Mouse (Mus musculus) olfactory bulb, adult 2 months (tissue): ENCODE measurements at regions not wholly inside any gene's neighbourhood (a gene's known extent, or its start where the extent isn't known, plus 50 kb on each side); places are given as distances from the start of the nearest gene placed in this dataset.

Experiments
- H3K27ac ChIP-seq: fragments of 200-500 bp; 2 replicates; pipeline ENCODE4 v1.5.1; 2012; ENCODE audit warnings: low read depth, low read length; ENCODE audit not compliant: insufficient read depth
- H3K4me1 ChIP-seq: fragments of 200-500 bp; 2 replicates; pipeline ENCODE4 v1.6.1; 2012; ENCODE audit warnings: low read length; ENCODE audit not compliant: control insufficient read depth, insufficient read depth
- H3K4me3 ChIP-seq: fragments of 200-500 bp; 2 replicates; pipeline ENCODE4 v1.5.1; 2012; ENCODE audit warnings: mild to moderate bottlenecking, low read depth, low read length, moderate library complexity; ENCODE audit not compliant: insufficient read depth
- CTCF ChIP-seq: fragments of 200-500 bp; IDR thresholded peaks from 2 replicates; pipeline ENCODE4 v1.5.1; 2012; ENCODE audit warnings: low read depth, mild to moderate bottlenecking, low read length, moderate library complexity; ENCODE audit not compliant: insufficient read depth
- POLR2A ChIP-seq: fragments of 200-500 bp; IDR thresholded peaks from 2 replicates; pipeline ENCODE4 v1.6.1; 2012; ENCODE audit warnings: mild to moderate bottlenecking, low read depth, low read length, moderate library complexity; ENCODE audit not compliant: insufficient read depth
- WGBS: fragments of 180-500 bp; shearing (Covaris S2); methylation state at CpG from one replicate; pipeline ENCODE4 v1.1.7; 2018; 5-methylcytosine and 5-hydroxymethylcytosine counted together

DNA sequence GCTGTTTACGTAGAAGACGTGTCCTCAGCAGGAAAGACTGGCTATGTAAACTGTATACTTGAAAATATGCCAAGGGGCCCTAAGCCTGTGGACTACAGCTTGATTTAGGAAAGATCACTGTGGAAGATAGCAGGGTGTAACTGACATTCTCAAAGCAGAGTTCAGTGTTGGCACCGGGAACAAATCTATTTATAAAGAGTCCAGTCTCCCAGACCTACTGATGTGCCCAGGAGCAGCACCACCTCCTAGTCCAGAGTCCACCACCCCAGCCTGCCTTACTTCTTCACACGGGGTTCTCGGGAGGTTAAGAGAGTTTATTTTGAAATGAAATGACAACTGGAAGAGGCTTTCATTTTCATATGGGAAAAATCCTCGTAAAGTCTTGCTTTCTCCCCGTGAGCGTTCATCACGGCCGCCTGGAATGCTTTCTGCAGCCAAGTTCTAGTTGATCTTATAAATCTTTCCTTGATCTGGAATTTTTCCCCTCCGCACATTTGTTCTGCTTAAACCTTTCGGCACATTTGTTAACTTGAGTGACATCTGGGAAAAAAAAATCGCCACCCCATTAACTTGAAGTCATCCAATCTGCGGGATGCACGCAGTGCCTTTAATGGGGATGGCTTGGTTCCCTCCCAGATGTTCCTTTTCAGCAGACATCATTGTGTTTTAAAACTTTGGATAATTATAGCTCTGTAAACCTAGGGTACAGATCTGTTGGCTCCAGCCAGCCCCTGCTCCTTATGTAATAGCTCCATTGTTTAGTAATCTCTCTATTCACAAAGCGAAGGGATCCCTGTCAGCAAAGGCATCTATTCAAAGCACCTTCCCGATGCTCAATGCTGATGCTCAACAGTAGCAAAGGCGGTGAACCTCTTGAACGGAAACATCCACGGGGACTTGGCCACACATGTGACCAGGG is 271.3 kb downstream of the Cd83 start:
- H3K4me3 ChIP-seq = 0 out of 2 replicates have a peak overlapping the region, but pooled peaks have one; percentile 5
- WGBS = 12% methylated on average over 20 of the region's 20 CpGs
- H3K4me1 ChIP-seq = peaks cover 10% of the 10 kb centered on the region
- TF ChIP-seq CTCF (no peak), POLR2A (no peak)
- H3K27ac ChIP-seq = peak overlapping the region; percentile 52

GRCm38 (mm10) chr13:44056716-44057115 is 272.1 kb downstream of the Cd83 start:
- Histone ChIP-seq H3K27ac (peak overlapping the region; percentile 48), H3K4me3 (no peak overlapping the region), H3K4me1 (peaks cover 10% of the 10 kb centered on the region)
- WGBS = 46% methylated on average over 9 of the region's 9 CpGs
- TF ChIP-seq CTCF = no peak
- no peak for TF ChIP-seq POLR2A

GRCm38 (mm10) chr13:44057542-44057941 is 273.0 kb downstream of the Cd83 start:
- WGBS = 95% methylated on average over 5 of the region's 5 CpGs
- TF ChIP-seq CTCF (no peak), POLR2A (no peak)
- Histone ChIP-seq H3K4me1 (peaks cover 17% of the 10 kb centered on the region), H3K27ac (no peak overlapping the region), H3K4me3 (no peak overlapping the region)

- H3K4me3 ChIP-seq = no peak overlapping the region
- WGBS = 80% methylated on average over 2 of the region's 2 CpGs
Observed at GRCm38 (mm10) chr13:44058277-44058676, 273.7 kb downstream of the Cd83 start.

GRCm38 (mm10) chr13:44059436-44059835 is 274.9 kb downstream of the Cd83 start:
- TF ChIP-seq POLR2A (no peak), CTCF (no peak)
- WGBS = 61% methylated on average over 8 of the region's 8 CpGs
- Histone ChIP-seq H3K4me3 (no peak overlapping the region), H3K4me1 (peaks cover 17% of the 10 kb centered on the region), H3K27ac (no peak overlapping the region)

More at GRCm38 (mm10) chr13:44058277-44058676, 273.7 kb downstream of the Cd83 start:
- Histone ChIP-seq H3K4me1 (peaks cover 17% of the 10 kb centered on the region), H3K27ac (no peak overlapping the region)
- no peak for TF ChIP-seq POLR2A
- TF ChIP-seq CTCF = no peak

GRCm38 (mm10) chr13:44061286-44061685 is 276.7 kb downstream of the Cd83 start:
- 90% methylated on average over 4 of the region's 4 CpGs for WGBS
- Histone ChIP-seq H3K4me3 (no peak overlapping the region), H3K27ac (no peak overlapping the region), H3K4me1 (peaks cover 21% of the 10 kb centered on the region)
- no peak for TF ChIP-seq CTCF
- no peak for TF ChIP-seq POLR2A

GRCm38 (mm10) chr13:44061721-44062300 is 277.2 kb downstream of the Cd83 start:
- WGBS = 41% methylated on average over 7 of the region's 7 CpGs
- no peak for TF ChIP-seq CTCF
- no peak for TF ChIP-seq POLR2A
- Histone ChIP-seq H3K4me3 (no peak overlapping the region), H3K27ac (no peak overlapping the region), H3K4me1 (peaks cover 16% of the 10 kb centered on the region)

DNA sequence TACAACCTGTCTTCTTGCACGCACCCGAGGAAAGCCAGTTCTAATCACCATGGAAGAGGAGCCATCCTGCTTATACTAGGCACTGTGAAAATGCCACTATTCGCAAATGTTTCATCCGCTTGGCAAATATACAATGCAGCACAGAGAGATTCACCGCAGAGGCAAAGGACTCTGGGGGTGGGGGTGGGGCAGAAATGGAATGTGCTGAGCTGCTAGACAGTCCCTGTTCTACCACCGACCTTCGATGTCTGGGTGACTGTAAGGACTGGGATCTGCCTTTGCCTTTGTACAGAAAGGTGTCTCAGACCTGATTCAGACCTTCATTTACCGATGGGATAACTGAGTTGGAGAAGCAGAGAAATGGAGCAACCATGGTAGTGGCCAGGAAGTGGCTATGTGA is 278.7 kb downstream of the Cd83 start:
- TF ChIP-seq CTCF = no peak
- no peak for TF ChIP-seq POLR2A

DNA sequence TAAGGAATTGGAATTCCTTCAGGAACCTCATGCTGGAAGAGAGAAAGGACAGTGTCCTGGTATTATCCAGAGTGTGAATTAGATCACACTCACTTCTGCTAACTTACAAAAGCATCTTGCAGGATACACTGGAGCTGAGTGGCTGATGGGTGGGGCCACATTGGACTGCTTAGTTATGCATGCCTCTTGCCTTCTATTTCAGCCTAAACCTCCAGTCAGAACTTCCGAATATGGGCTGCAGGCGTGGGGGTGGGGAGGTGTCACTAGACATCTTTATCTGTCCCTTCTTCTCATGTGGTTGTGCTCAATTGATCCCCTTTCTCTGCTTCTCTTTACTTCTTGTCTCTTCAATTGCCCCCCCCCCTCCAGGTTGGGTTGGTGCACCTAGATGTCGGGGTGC is 279.5 kb downstream of the Cd83 start:
- no peak overlapping the region for H3K4me3 ChIP-seq
- 83% methylated on average over 3 of the region's 3 CpGs for WGBS
- TF ChIP-seq CTCF (no peak), POLR2A (no peak)
- no peak overlapping the region for H3K27ac ChIP-seq
- peaks cover 15% of the 10 kb centered on the region for H3K4me1 ChIP-seq

More for the DNA sequence above, 278.7 kb downstream of the Cd83 start:
- WGBS = 65% methylated on average over 8 of the region's 8 CpGs
- H3K4me3 ChIP-seq = no peak overlapping the region
- H3K4me1 ChIP-seq = peaks cover 15% of the 10 kb centered on the region
- H3K27ac ChIP-seq = no peak overlapping the region
